Mouse (Mus musculus): ENCODE measurements around the gene Prkar2a. TPM values are rescaled to one million over a fixed set of nuclear protein-coding genes. Genes with fewer than 3 reads are reported as not detected.

The Prkar2a gene
- polyA plus RNA-seq, 1 experiment, result 21.5 TPM

DNA sequence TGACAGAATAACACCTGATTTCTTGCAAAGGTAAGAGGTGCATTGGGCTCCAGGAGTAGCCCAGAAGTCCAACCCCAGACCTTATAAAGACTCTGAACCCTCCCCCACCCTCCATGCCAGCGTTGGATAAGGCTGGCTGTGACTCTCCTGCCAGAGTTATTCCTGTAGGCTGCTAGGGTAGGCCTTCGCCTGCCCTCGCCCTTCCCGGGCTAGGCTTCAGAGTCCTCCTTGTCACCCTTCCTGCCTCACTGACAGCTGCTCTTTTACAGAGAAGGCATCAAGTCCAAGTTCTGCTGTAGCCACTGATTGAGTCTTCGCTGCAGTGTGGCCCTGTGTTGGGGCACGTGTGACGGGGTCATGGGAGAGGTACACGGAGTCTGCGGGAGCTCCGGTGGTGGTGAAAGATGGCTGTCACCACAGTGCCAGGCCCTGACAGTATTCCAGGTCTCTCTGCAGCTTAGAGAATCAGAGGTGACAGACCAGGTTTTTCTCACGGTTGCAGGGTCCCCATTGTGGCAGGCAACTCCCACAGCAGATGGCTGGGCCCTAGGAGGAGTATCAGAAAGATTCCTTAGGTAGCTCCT, 59.6 kb downstream of the Prkar2a start:
- H3ac ChIP-seq (ENCODE audit: control insufficient read depth, insufficient read length), result no peak overlapping the region
- TF ChIP-seq MAX (IDR thresholded peaks at IDR 0.05; ENCODE audit: low read depth) (no peak), REST (IDR thresholded peaks at IDR 0.05; ENCODE audit: insufficient read depth, insufficient read length) (no peak), CEBPB (IDR thresholded peaks at IDR 0.05; ENCODE audit: insufficient read depth, poor library complexity, severe bottlenecking) (no peak), MYOG (IDR thresholded peaks at IDR 0.05; ENCODE audit: control insufficient read depth in 1 of 3, insufficient read depth in 1 of 3, insufficient read length in 2 of 3, low read depth in 2 of 3) (no peak), SRF (IDR thresholded peaks at IDR 0.05; ENCODE audit: control insufficient read depth, insufficient read length, low read depth) (no peak), USF1 (IDR thresholded peaks at IDR 0.05; ENCODE audit: low read depth) (no peak), POLR2AphosphoS2 (IDR thresholded peaks at IDR 0.05; ENCODE audit: insufficient read length, low read depth) (no peak), TCF3 (IDR thresholded peaks at IDR 0.05; ENCODE audit: insufficient read length, low read depth) (no peak), E2F4 (IDR thresholded peaks at IDR 0.05; ENCODE audit: insufficient read depth) (no peak), TCF12 (IDR thresholded peaks at IDR 0.05; ENCODE audit: insufficient read depth, poor library complexity, severe bottlenecking) (no peak), POLR2A (IDR thresholded peaks at IDR 0.05; ENCODE audit: insufficient read length, low read depth) (no peak), MYOD1 (IDR thresholded peaks at IDR 0.05; ENCODE audit: control insufficient read depth in 1 of 3, insufficient read length in 2 of 3, low read depth in 2 of 3) (no peak)
- no peaks in the 10 kb centered on the region for H3K27me3 ChIP-seq (ENCODE audit: control insufficient read depth, insufficient read depth, insufficient read length)
- H3K36me3 ChIP-seq (ENCODE audit: control insufficient read depth, insufficient read depth), result peaks cover 24% of the 10 kb centered on the region
- H3K4me2 ChIP-seq (ENCODE audit: low read depth), result no peak overlapping the region
- H3K4me3 ChIP-seq, result no peak overlapping the region
- no peaks in the 10 kb centered on the region for H3K79me2 ChIP-seq (ENCODE audit: control insufficient read depth, insufficient read depth)

- Histone ChIP-seq H3K79me2 (ENCODE audit: control insufficient read depth, insufficient read depth) (no peaks in the 10 kb centered on the region), H3K4me2 (ENCODE audit: low read depth) (no peak overlapping the region), H3K36me3 (ENCODE audit: control insufficient read depth, insufficient read depth) (peaks cover 11% of the 10 kb centered on the region), H3K4me3 (no peak overlapping the region), H3K27me3 (ENCODE audit: control insufficient read depth, insufficient read depth, insufficient read length) (no peaks in the 10 kb centered on the region), H3ac (ENCODE audit: control insufficient read depth, insufficient read length) (no peak overlapping the region)
- no peak for TF ChIP-seq TCF3 (IDR thresholded peaks at IDR 0.05; ENCODE audit: insufficient read length, low read depth)
- no peak for TF ChIP-seq MYOG (IDR thresholded peaks at IDR 0.05; ENCODE audit: control insufficient read depth in 1 of 3, insufficient read depth in 1 of 3, insufficient read length in 2 of 3, low read depth in 2 of 3)
- no peak for TF ChIP-seq POLR2A (IDR thresholded peaks at IDR 0.05; ENCODE audit: insufficient read length, low read depth)
- no peak for TF ChIP-seq REST (IDR thresholded peaks at IDR 0.05; ENCODE audit: insufficient read depth, insufficient read length)
- TF ChIP-seq MYOD1 (IDR thresholded peaks at IDR 0.05; ENCODE audit: control insufficient read depth in 1 of 3, insufficient read length in 2 of 3, low read depth in 2 of 3), result no peak
- no peak for TF ChIP-seq E2F4 (IDR thresholded peaks at IDR 0.05; ENCODE audit: insufficient read depth)
- no peak for TF ChIP-seq TCF12 (IDR thresholded peaks at IDR 0.05; ENCODE audit: insufficient read depth, poor library complexity, severe bottlenecking)
- TF ChIP-seq MAX (IDR thresholded peaks at IDR 0.05; ENCODE audit: low read depth), result no peak
- TF ChIP-seq USF1 (IDR thresholded peaks at IDR 0.05; ENCODE audit: low read depth), result no peak
- no peak for TF ChIP-seq CEBPB (IDR thresholded peaks at IDR 0.05; ENCODE audit: insufficient read depth, poor library complexity, severe bottlenecking)
- TF ChIP-seq SRF (IDR thresholded peaks at IDR 0.05; ENCODE audit: control insufficient read depth, insufficient read length, low read depth), result no peak
- no peak for TF ChIP-seq POLR2AphosphoS2 (IDR thresholded peaks at IDR 0.05; ENCODE audit: insufficient read length, low read depth)
These were observed 61.5 kb downstream of the Prkar2a start for GRCm38 (mm10) chr9:108750616-108751015.

- TF ChIP-seq MYOG (IDR thresholded peaks at IDR 0.05; ENCODE audit: control insufficient read depth in 1 of 3, insufficient read depth in 1 of 3, insufficient read length in 2 of 3, low read depth in 2 of 3) (no peak), POLR2AphosphoS2 (IDR thresholded peaks at IDR 0.05; ENCODE audit: insufficient read length, low read depth) (no peak), MYOD1 (IDR thresholded peaks at IDR 0.05; ENCODE audit: control insufficient read depth in 1 of 3, insufficient read length in 2 of 3, low read depth in 2 of 3) (no peak), TCF3 (IDR thresholded peaks at IDR 0.05; ENCODE audit: insufficient read length, low read depth) (no peak), TCF12 (IDR thresholded peaks at IDR 0.05; ENCODE audit: insufficient read depth, poor library complexity, severe bottlenecking) (no peak), E2F4 (IDR thresholded peaks at IDR 0.05; ENCODE audit: insufficient read depth) (no peak), CEBPB (IDR thresholded peaks at IDR 0.05; ENCODE audit: insufficient read depth, poor library complexity, severe bottlenecking) (no peak)
- Histone ChIP-seq H3K36me3 (ENCODE audit: control insufficient read depth, insufficient read depth) (peaks cover 8% of the 10 kb centered on the region), H3K79me2 (ENCODE audit: control insufficient read depth, insufficient read depth) (no peaks in the 10 kb centered on the region), H3K27me3 (ENCODE audit: control insufficient read depth, insufficient read depth, insufficient read length) (no peaks in the 10 kb centered on the region), H3ac (ENCODE audit: control insufficient read depth, insufficient read length) (no peak overlapping the region), H3K4me2 (ENCODE audit: low read depth) (no peak overlapping the region), H3K4me3 (no peak overlapping the region)
These were observed 63.2 kb downstream of the Prkar2a start for GRCm38 (mm10) chr9:108752142-108752920.

DNA sequence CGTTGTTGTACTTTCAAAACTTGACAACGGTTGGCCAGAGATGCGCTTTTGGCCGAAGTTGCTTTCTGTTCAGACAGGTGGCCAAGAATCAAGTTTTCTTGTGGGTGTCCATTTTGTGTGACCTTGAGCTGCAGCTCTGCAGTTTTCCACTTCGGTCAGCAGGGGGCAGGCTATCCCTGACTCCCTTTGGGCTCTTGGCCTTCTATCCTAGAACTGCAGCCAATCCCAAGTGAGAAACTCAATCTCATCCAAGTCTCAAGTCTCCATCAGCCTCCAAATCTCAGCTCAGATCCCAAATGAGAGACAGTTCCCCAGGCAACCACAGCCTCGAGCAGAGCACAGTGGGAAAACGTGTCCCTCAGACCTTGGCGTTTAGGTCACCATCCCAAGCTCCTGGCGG, 64.2 kb downstream of the Prkar2a start:
- no peak overlapping the region for H3ac ChIP-seq (ENCODE audit: control insufficient read depth, insufficient read length)
- H3K79me2 ChIP-seq (ENCODE audit: control insufficient read depth, insufficient read depth), result no peaks in the 10 kb centered on the region
- TF ChIP-seq MAX (IDR thresholded peaks at IDR 0.05; ENCODE audit: low read depth), result no peak
- no peak for TF ChIP-seq USF1 (IDR thresholded peaks at IDR 0.05; ENCODE audit: low read depth)
- no peak for TF ChIP-seq E2F4 (IDR thresholded peaks at IDR 0.05; ENCODE audit: insufficient read depth)
- no peak for TF ChIP-seq MYOG (IDR thresholded peaks at IDR 0.05; ENCODE audit: control insufficient read depth in 1 of 3, insufficient read depth in 1 of 3, insufficient read length in 2 of 3, low read depth in 2 of 3)
- no peak for TF ChIP-seq POLR2AphosphoS2 (IDR thresholded peaks at IDR 0.05; ENCODE audit: insufficient read length, low read depth)
- TF ChIP-seq TCF12 (IDR thresholded peaks at IDR 0.05; ENCODE audit: insufficient read depth, poor library complexity, severe bottlenecking), result no peak
- TF ChIP-seq SRF (IDR thresholded peaks at IDR 0.05; ENCODE audit: control insufficient read depth, insufficient read length, low read depth), result no peak
- no peak for TF ChIP-seq TCF3 (IDR thresholded peaks at IDR 0.05; ENCODE audit: insufficient read length, low read depth)
- TF ChIP-seq REST (IDR thresholded peaks at IDR 0.05; ENCODE audit: insufficient read depth, insufficient read length), result no peak
- no peak for TF ChIP-seq MYOD1 (IDR thresholded peaks at IDR 0.05; ENCODE audit: control insufficient read depth in 1 of 3, insufficient read length in 2 of 3, low read depth in 2 of 3)
- no peak overlapping the region for H3K4me2 ChIP-seq (ENCODE audit: low read depth)
- H3K36me3 ChIP-seq (ENCODE audit: control insufficient read depth, insufficient read depth), result peaks cover 3% of the 10 kb centered on the region
- H3K4me3 ChIP-seq, result no peak overlapping the region
- no peaks in the 10 kb centered on the region for H3K27me3 ChIP-seq (ENCODE audit: control insufficient read depth, insufficient read depth, insufficient read length)
